Mouse (Mus musculus) kidney, postnatal 0 days (tissue): ENCODE results near the gene Dock4. TPM values are rescaled to one million over a fixed set of nuclear protein-coding genes. Genes with fewer than 3 reads are reported as not detected.
A peak's percentile ranks its signal among the peaks of the same experiment; 100 is the strongest.

Experiments used
- ATAC-seq: fragments of 200-750 bp; cut with Nextera tagmentation; replicated peaks from 2 replicates; pipeline ENCODE4 v1.8.0; 2017; ENCODE audit warnings: low read depth, moderate number of reproducible peaks, moderate TSS enrichment, moderate library complexity; ENCODE audit not compliant: low FRiP score
- DNase-seq: peaks from one replicate; pipeline ENCODE4 v3.0.0-alpha.2; 2016; ENCODE audit warnings: low spot score
- H3K27ac ChIP-seq: fragments of 300-500 bp; sonication (generic); 2 replicates; pipeline ENCODE4 v1.5.1; 2014; ENCODE audit warnings: mild to moderate bottlenecking
- H3K27me3 ChIP-seq: fragments of 300-500 bp; sonication (generic); 2 replicates; pipeline ENCODE4 v1.6.1; 2014; ENCODE audit warnings: low read length, mixed read lengths; ENCODE audit not compliant: insufficient read depth
- H3K36me3 ChIP-seq: fragments of 300-500 bp; sonication (generic); 2 replicates; pipeline ENCODE4 v1.6.1; 2014; ENCODE audit warnings: low read length, mixed read lengths; ENCODE audit not compliant: insufficient read depth
- H3K4me1 ChIP-seq: fragments of 300-500 bp; sonication (generic); replicated peaks from 2 replicates; pipeline ENCODE4 v1.6.1; 2014; ENCODE audit warnings: antibody characterized with exemption, low read length, mixed read lengths; ENCODE audit not compliant: insufficient read depth
- H3K4me2 ChIP-seq: fragments of 300-500 bp; sonication (generic); 2 replicates; pipeline ENCODE4 v1.6.1; 2014; ENCODE audit warnings: mild to moderate bottlenecking, low read length, moderate library complexity, mixed read lengths
- H3K4me3 ChIP-seq: fragments of 300-500 bp; sonication (generic); replicated peaks from 2 replicates; pipeline ENCODE4 v1.5.1; 2014; ENCODE audit warnings: low read depth, low read length
- H3K9ac ChIP-seq: fragments of 300-500 bp; sonication (generic); 2 replicates; pipeline ENCODE4 v1.6.1; 2014; ENCODE audit warnings: low read depth, low read length
- H3K9me3 ChIP-seq: fragments of 300-500 bp; sonication (generic); replicated peaks from 2 replicates; pipeline ENCODE4 v1.6.1; 2016; ENCODE audit warnings: low read length, inconsistent platforms, mixed read lengths
- CTCF ChIP-seq: IDR thresholded peaks from 2 replicates; pipeline ENCODE4 v1.5.1; 2016; ENCODE audit warnings: antibody characterized with exemption, low read depth, mild to moderate bottlenecking, moderate library complexity
- WGBS: fragments of 180-500 bp; shearing (Covaris S2); extraction: QIAGEN DNeasy Blood & Tissue Kit; methylation state at CpG from one replicate; pipeline ENCODE4 v1.1.7; 2014; 5-methylcytosine and 5-hydroxymethylcytosine counted together
- polyA plus RNA-seq: library from polyadenylated mRNA; unstranded; fragments of >200 nt; fragmentation: Nextera tagmentation; extraction: Ambion mirVana; gene quantifications from 2 replicates; pipeline ENCODE4 v1.2.1, GENCODE M21; 2015

Dock4 gene
- polyA plus RNA-seq, 1 experiment from 2014 or later: 7.0 TPM

DNA sequence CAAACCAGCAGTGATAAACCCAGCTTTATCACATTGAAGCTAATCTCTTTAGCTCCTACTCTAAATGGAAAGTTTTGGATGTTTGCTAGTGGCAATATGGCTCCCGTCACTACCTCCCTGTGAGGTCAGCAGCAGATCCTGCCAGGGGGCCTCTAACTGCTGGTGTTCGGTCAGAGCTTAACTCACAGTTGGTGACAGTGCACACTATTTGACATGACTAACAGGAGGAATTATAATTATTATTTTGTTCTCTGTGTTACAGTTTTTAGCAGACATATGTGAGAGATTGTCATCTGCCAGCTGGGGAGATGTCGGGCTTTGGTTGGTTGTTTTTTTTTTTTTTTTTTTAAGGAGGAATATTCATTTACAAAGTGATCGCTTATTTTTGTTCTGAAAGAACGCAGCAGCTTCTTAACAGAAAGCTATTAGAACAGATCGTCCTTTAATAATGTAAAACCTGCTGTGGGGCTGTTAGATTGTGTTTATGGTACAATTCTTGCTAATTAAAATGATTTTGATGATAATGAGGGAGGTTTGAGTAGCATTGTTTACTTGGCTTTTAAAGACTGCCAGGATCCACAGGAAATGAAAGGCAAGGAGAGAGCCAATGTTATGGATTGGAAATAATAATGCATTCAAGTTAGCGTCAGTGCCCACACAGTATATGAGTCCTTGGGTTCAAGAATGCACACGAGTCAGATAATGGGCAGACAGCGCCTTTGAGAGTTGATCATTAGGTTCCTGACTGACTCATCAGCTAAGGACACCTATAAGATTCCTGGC is 352.0 kb downstream of the Dock4 start:
- no peak overlapping the region for H3K27ac ChIP-seq
- H3K9me3 ChIP-seq: no peaks in the 10 kb centered on the region
- no peaks in the 10 kb centered on the region for H3K36me3 ChIP-seq
- H3K27me3 ChIP-seq: no peaks in the 10 kb centered on the region
- no peak overlapping the region for H3K4me3 ChIP-seq
- no peak for TF ChIP-seq CTCF
- peaks cover 14% of the 10 kb centered on the region for H3K4me1 ChIP-seq
- H3K9ac ChIP-seq: no peak overlapping the region
- ATAC-seq: no peak
- DNase-seq: no peak
- 68% methylated on average over 9 of the region's 9 CpGs for WGBS
- no peak overlapping the region for H3K4me2 ChIP-seq

DNA sequence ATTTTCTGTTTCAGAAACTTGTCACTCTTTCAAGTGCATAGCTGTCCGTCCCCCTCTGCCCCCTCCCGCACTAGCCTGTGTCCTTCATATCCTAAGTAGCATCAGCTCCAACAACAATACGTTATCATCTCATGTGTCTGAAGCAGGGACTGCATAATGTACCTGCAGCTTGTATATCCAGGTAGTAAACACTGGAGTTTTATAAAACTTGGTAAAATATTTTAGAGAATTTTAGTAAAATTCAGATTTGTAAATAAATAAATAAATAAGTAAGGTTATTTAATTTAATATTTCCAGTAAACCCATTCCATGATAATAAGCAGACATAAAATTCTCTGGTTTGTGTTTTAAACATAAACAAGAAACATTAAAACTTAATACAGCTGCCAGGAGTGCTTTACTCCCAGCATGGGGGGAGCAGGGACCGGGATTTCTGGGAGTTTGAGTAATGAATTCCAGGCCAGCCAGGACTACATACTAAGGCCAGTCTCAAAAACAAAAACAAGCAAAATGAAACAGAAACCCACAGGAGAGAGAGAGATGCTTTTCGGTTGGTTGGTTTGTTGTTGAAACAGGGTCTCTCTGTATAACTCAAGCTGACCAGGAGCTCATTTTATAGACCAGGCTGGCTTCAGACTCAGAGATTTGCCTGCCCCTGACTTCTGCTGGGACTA is 352.7 kb downstream of the Dock4 start:
- Histone ChIP-seq H3K36me3 (no peaks in the 10 kb centered on the region), H3K27ac (no peak overlapping the region), H3K9ac (no peak overlapping the region), H3K9me3 (no peaks in the 10 kb centered on the region), H3K4me1 (peaks cover 14% of the 10 kb centered on the region), H3K27me3 (no peaks in the 10 kb centered on the region), H3K4me3 (no peak overlapping the region), H3K4me2 (no peak overlapping the region)
- no peak for TF ChIP-seq CTCF
- ATAC-seq (no peak), DNase-seq (peak; percentile 50)
- WGBS: 64% methylated on average over 5 of the region's 5 CpGs

DNA sequence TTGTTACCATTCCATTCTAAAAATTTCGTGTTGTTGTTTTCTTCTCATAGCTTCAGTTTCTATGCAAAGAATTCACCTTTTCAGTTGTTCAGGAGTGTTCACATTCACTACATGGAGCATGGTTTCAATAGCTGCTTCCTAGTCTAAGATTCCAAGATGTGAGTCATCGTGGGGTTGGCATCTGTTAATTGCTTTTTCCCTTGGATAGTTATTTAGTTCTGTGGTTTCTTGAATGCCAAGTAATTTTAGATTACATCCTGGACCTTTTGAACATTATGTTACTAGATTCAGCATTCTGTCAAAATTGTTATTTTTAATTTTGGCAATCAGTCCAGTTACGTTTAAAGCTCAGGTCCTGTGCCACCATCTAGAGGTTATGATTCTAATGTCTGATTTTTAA is 355.7 kb downstream of the Dock4 start:
- H3K9ac ChIP-seq: no peak overlapping the region
- H3K4me2 ChIP-seq: no peak overlapping the region
- WGBS: 71% methylated on average over 3 of the region's 3 CpGs
- TF ChIP-seq CTCF: no peak
- no peak overlapping the region for H3K27ac ChIP-seq
- no peaks in the 10 kb centered on the region for H3K9me3 ChIP-seq
- ATAC-seq (no peak), DNase-seq (no peak)
- H3K4me3 ChIP-seq: no peak overlapping the region
- no peaks in the 10 kb centered on the region for H3K36me3 ChIP-seq
- peaks cover 10% of the 10 kb centered on the region for H3K4me1 ChIP-seq
- no peaks in the 10 kb centered on the region for H3K27me3 ChIP-seq

DNA sequence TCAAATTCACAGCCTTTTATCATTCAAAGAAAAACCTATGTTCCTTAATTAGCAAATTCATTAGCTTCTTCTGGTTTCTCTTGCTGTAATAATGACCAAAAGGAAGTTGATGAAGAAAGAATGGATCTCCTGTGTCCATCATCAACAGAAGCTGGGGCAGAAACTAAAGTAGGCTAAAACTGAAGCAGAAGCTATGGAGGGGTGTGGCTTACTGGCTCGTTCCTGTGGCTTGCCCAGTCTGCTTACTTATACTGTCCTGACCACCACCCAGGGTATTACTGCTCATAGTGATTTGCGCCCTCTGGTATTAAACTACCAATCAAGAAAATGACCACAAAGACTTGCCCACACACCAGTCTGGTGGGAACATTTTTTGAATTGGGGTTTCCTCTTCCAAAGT is 359.5 kb downstream of the Dock4 start:
- no peaks in the 10 kb centered on the region for H3K9me3 ChIP-seq
- TF ChIP-seq CTCF: no peak
- no peak for DNase-seq
- H3K4me2 ChIP-seq: no peak overlapping the region
- no peak overlapping the region for H3K4me3 ChIP-seq
- 73% methylated on average over 2 of the region's 2 CpGs for WGBS
- H3K36me3 ChIP-seq: no peaks in the 10 kb centered on the region
- ATAC-seq: no peak
- H3K4me1 ChIP-seq: no peaks in the 10 kb centered on the region
- H3K27ac ChIP-seq: no peak overlapping the region
- no peak overlapping the region for H3K9ac ChIP-seq
- no peaks in the 10 kb centered on the region for H3K27me3 ChIP-seq

DNA sequence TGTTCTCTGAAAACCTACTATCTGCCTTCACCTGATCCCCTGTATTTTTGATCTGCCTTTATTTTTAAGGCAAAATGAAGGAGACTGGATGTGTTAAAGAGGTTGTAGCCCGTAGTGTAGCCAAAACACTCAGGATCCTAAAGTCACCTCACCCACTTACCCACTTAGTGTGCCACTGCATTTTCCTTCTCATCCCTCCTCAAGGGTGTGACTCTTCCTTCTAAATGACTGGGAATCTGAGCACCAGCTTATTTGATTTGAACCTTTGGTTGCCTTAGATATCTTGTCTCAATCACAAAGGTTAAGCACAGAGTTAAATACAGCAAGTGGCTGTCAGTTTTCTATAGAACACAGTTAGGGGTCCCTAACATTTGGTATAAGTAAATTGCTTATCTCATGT is 362.2 kb downstream of the Dock4 start:
- no peak overlapping the region for H3K4me2 ChIP-seq
- H3K4me3 ChIP-seq: no peak overlapping the region
- H3K36me3 ChIP-seq: no peaks in the 10 kb centered on the region
- 100% methylated on average over 1 of the region's 1 CpGs for WGBS
- no peak for ATAC-seq
- no peaks in the 10 kb centered on the region for H3K4me1 ChIP-seq
- H3K9ac ChIP-seq: no peak overlapping the region
- H3K27ac ChIP-seq: no peak overlapping the region
- DNase-seq: no peak
- no peaks in the 10 kb centered on the region for H3K27me3 ChIP-seq
- no peak for TF ChIP-seq CTCF
- no peaks in the 10 kb centered on the region for H3K9me3 ChIP-seq

DNA sequence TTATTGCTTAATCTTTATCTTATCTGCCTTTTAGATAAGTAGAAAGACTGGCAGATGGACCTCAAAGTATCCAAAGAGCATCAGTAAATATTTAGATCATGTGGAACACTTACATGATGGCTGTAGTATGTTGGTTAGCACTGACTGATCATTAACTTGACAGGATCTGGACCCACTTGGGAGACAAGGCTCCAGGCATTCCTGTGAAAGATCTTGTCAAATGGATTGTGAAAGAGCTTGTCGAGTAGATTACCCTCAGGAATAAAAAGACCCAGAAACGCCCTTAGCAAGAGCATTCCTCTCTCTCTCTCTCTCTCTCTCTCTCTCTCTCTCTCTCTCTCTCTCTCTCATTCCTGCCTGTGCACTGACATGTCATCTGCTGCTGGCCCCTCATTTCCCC is 367.7 kb downstream of the Dock4 start:
- Histone ChIP-seq H3K4me2 (no peak overlapping the region), H3K27me3 (no peaks in the 10 kb centered on the region), H3K9ac (no peak overlapping the region), H3K36me3 (no peaks in the 10 kb centered on the region), H3K9me3 (no peaks in the 10 kb centered on the region), H3K4me1 (no peaks in the 10 kb centered on the region), H3K27ac (no peak overlapping the region), H3K4me3 (no peak overlapping the region)
- ATAC-seq (no peak), DNase-seq (no peak)
- WGBS: 47% methylated on average over 2 of the region's 2 CpGs
- no peak for TF ChIP-seq CTCF
